Mouse (Mus musculus) heart, postnatal 25 days (tissue): ENCODE data around the gene Leng8. TPM values are rescaled to one million over a fixed set of nuclear protein-coding genes. Genes with fewer than 3 reads are reported as not detected.
A peak's percentile ranks its signal among the peaks of the same experiment; 100 is the strongest.
"Not testable (repeated sequence)": the region's sequence is repeated elsewhere in the genome, so short reads cannot be mapped to it uniquely, and the experiment has no call there.

Experiments used
- DNase-seq: peaks from one replicate; pipeline ENCODE4 v3.0.0; 2022; ENCODE audit warnings: low spot score
- intact Hi-C: fragments of 180-260 bp; cut with DNase I; formaldehyde crosslinking; loops from one replicate; pipeline ENCODE4 v1.15.1; 2025
- total RNA-seq, 2 experiments: library from RNA; stranded (reverse); gene quantifications; 2 replicates each; pipeline ENCODE4 v1.2.3; 2021

Leng8 gene
- total RNA-seq, 2 experiments from 2014 or later: 37.4 to 40.9 TPM

- no peak for DNase-seq
- intact Hi-C loops: loop anchor here (5.0 to 10.0 kb wide), 3 partner anchors 43 to 930 kb away; partner anchors contain the start of gene Ppp6r1
Measured at GRCm38 (mm10) chr7:4144766-4145551, 8.1 kb downstream of the Leng8 start.

GRCm38 (mm10) chr7:4145552-4146190 lies 8.8 kb downstream of the Leng8 start:
- DNase-seq: no peak
- intact Hi-C loops: loop anchor here (5.0 to 10.0 kb wide), 3 partner anchors 43 to 929 kb away; partner anchors contain the start of gene Ppp6r1

- intact Hi-C loops: loop anchor here (5.0 to 10.0 kb wide), 3 partner anchors 44 to 928 kb away; partner anchors contain the start of gene Ppp6r1
- no peak for DNase-seq
Measured at GRCm38 (mm10) chr7:4146241-4147180, 9.7 kb downstream of the Leng8 start.

GRCm38 (mm10) chr7:4147371-4147770 lies 10.5 kb downstream of the Leng8 start:
- DNase-seq: no peak
- intact Hi-C loops: loop anchor here (5.0 to 10.0 kb wide), 3 partner anchors 45 to 927 kb away; partner anchors contain the start of gene Ppp6r1

GRCm38 (mm10) chr7:4147836-4148235 lies 11.0 kb downstream of the Leng8 start:
- no peak for DNase-seq
- intact Hi-C loops: loop anchor here (5.0 to 10.0 kb wide), 3 partner anchors 46 to 927 kb away; partner anchors contain the start of gene Ppp6r1

- DNase-seq: no peak
- intact Hi-C loops: loop anchor here (5.0 to 10.0 kb wide), 3 partner anchors 46 to 926 kb away; partner anchors contain the start of gene Ppp6r1
Measured at GRCm38 (mm10) chr7:4148341-4149208, 11.7 kb downstream of the Leng8 start.

- peak; percentile 78 for DNase-seq
- intact Hi-C loops: loop anchor here (5.0 to 10.0 kb wide), 4 partner anchors 47 to 925 kb away; partner anchors contain the start of genes Ppp6r1 and Rps9
Measured at GRCm38 (mm10) chr7:4149209-4150054, 12.6 kb downstream of the Leng8 start.

GRCm38 (mm10) chr7:4150059-4150541 lies 13.3 kb downstream of the Leng8 start, which contains the start of gene Leng9:
Gene Leng9 (minus strand): TSS chr7:4150374.
- no peak for DNase-seq
- intact Hi-C loops: loop anchor here (10.0 kb wide), 1 partner anchor 445 kb away; the partner anchor contains the start of gene Rps9

- DNase-seq: no peak
- intact Hi-C loops: loop anchor here (10.0 kb wide), 1 partner anchor 446 kb away; the partner anchor contains the start of gene Rps9
Measured at GRCm38 (mm10) chr7:4150811-4151221, 14.0 kb downstream of the Leng8 start.

- intact Hi-C loops: loop anchor here (10.0 kb wide), 1 partner anchor 446 kb away; the partner anchor contains the start of gene Rps9
- DNase-seq: no peak
Measured at GRCm38 (mm10) chr7:4151241-4151640, 14.4 kb downstream of the Leng8 start.

- DNase-seq: no peak
- intact Hi-C loops: loop anchor here (10.0 kb wide), 1 partner anchor 450 kb away; the partner anchor contains the start of gene Rps9
Measured at GRCm38 (mm10) chr7:4154356-4154755, 17.5 kb downstream of the Leng8 start.

- intact Hi-C loops: loop anchor here (10.0 kb wide), 1 partner anchor 450 kb away; the partner anchor contains the start of gene Rps9
Measured at GRCm38 (mm10) chr7:4154976-4155375, 18.1 kb downstream of the Leng8 start.

GRCm38 (mm10) chr7:4161596-4161995 lies 24.8 kb downstream of the Leng8 start:
- DNase-seq, intact Hi-C loops: not testable (repeated sequence)

More at GRCm38 (mm10) chr7:4154976-4155375, 18.1 kb downstream of the Leng8 start:
- no peak for DNase-seq

GRCm38 (mm10) chr7:4163571-4164072 lies 26.8 kb downstream of the Leng8 start:
- intact Hi-C loops: no loop called here
- DNase-seq: no peak

GRCm38 (mm10) chr7:4164090-4164910 lies 27.5 kb downstream of the Leng8 start, which contains the start of gene Cdc42ep5:
Gene Cdc42ep5 (minus strand): TSS chr7:4164860.
- DNase-seq: peak; percentile 66
- intact Hi-C loops: no loop called here

GRCm38 (mm10) chr7:4165286-4165685 lies 28.4 kb downstream of the Leng8 start:
- no peak for DNase-seq

More at GRCm38 (mm10) chr7:4165286-4165685, 28.4 kb downstream of the Leng8 start:
- intact Hi-C loops: no loop called here
